Mouse (Mus musculus) forebrain, postnatal 0 days (tissue): ENCODE measurements around the gene Gabrb1. TPM values are rescaled to one million over a fixed set of nuclear protein-coding genes. Genes with fewer than 3 reads are reported as not detected.
"Not testable (repeated sequence)": the region's sequence is repeated elsewhere in the genome, so short reads cannot be mapped to it uniquely, and the experiment has no call there.

Experiments
- ATAC-seq: fragments of 200-750 bp; cut with Nextera tagmentation; 2 replicates; pipeline ENCODE4 v1.8.0; 2017; ENCODE audit warnings: mild to moderate bottlenecking, moderate library complexity
- DNase-seq: peaks from one replicate; pipeline ENCODE4 v3.0.0-alpha.2; 2015
- H3K27ac ChIP-seq: fragments of 300-500 bp; sonication (generic); 2 replicates; pipeline ENCODE4 v1.5.1; 2014; ENCODE audit warnings: low read depth, mild to moderate bottlenecking, antibody characterized with exemption, low read length, moderate library complexity, mixed read lengths
- H3K27me3 ChIP-seq: fragments of 300-500 bp; sonication (generic); 2 replicates; pipeline ENCODE4 v1.6.1; 2014; ENCODE audit warnings: mild to moderate bottlenecking, low read length, mixed read lengths; ENCODE audit not compliant: insufficient read depth
- H3K36me3 ChIP-seq: fragments of 300-500 bp; sonication (generic); 2 replicates; pipeline ENCODE4 v1.6.1; 2014; ENCODE audit warnings: mild to moderate bottlenecking, moderate library complexity; ENCODE audit not compliant: insufficient read depth
- H3K4me1 ChIP-seq: fragments of 300-500 bp; sonication (generic); 2 replicates; pipeline ENCODE4 v1.6.1; 2014; ENCODE audit warnings: antibody characterized with exemption; ENCODE audit not compliant: insufficient read depth
- H3K4me2 ChIP-seq: fragments of 300-500 bp; sonication (generic); 2 replicates; pipeline ENCODE4 v1.6.1; 2014; ENCODE audit warnings: low read depth, mild to moderate bottlenecking, moderate library complexity
- H3K4me3 ChIP-seq: fragments of 300-500 bp; sonication (generic); 2 replicates; pipeline ENCODE4 v1.5.1; 2014; ENCODE audit warnings: low read depth, low read length, mixed read lengths
- H3K9ac ChIP-seq: fragments of 300-500 bp; sonication (generic); 2 replicates; pipeline ENCODE4 v1.6.1; 2014; ENCODE audit warnings: mild to moderate bottlenecking
- H3K9me3 ChIP-seq: fragments of 300-500 bp; sonication (generic); 2 replicates; pipeline ENCODE4 v1.6.1; 2016; ENCODE audit warnings: low read length
- CTCF ChIP-seq: sonication (generic); IDR thresholded peaks from 2 replicates; pipeline ENCODE4 v1.5.1; 2016; ENCODE audit warnings: antibody characterized with exemption, control low read depth, low read depth
- WGBS: fragments of 180-500 bp; shearing (Covaris S2); extraction: QIAGEN DNeasy Blood & Tissue Kit; methylation state at CpG from one replicate; pipeline ENCODE4 v1.1.7; 2014; 5-methylcytosine and 5-hydroxymethylcytosine counted together
- polyA plus RNA-seq: library from polyadenylated mRNA; unstranded; fragments of >200 nt; fragmentation: Nextera tagmentation; extraction: Ambion mirVana; gene quantifications from 2 replicates; pipeline ENCODE4 v1.2.1, GENCODE M21; 2015
- total RNA-seq: library from RNA; depleted of rRNA; stranded (reverse); fragments of >200 nt; gene quantifications from 2 replicates; pipeline ENCODE4 v1.2.3, GENCODE M21; 2014

Gabrb1 gene
- total and polyA plus RNA-seq, 2 experiments from 2014 or later, result 19.9 to 42.0 TPM

DNA sequence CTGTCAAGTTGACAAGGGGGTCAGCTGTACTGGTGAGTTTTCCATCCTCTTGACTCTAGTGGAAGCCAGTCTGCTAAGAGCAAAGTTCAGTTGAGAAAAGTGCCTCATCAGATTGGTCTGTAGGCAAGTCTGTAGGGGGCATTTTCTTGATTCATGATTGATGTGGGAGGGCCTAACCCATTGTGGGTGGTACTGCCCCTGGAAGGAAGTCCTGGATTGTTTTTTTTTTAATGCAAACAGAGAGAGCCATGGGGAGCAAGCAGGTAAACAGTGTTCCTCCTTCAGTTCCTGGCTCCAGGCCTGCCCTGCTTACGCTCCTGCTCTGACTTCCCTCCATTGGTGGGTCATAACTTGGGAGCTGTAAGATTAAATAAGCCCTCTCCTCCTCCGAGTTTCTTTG, 476.0 kb downstream of the Gabrb1 start:
- H3K4me1 ChIP-seq, result no peaks in the 10 kb centered on the region
- H3K9me3 ChIP-seq, result no peaks in the 10 kb centered on the region
- no peak overlapping the region for H3K9ac ChIP-seq
- TF ChIP-seq CTCF, result no peak
- no peak overlapping the region for H3K4me3 ChIP-seq
- DNase-seq (no peak), ATAC-seq (no peak)
- 68% methylated on average over 2 of the region's 2 CpGs for WGBS
- no peaks in the 10 kb centered on the region for H3K27me3 ChIP-seq
- no peak overlapping the region for H3K27ac ChIP-seq
- no peaks in the 10 kb centered on the region for H3K36me3 ChIP-seq
- H3K4me2 ChIP-seq, result no peak overlapping the region

GRCm38 (mm10) chr5:72138256-72138655, 480.3 kb downstream of the Gabrb1 start:
- Histone ChIP-seq H3K36me3 (no peaks in the 10 kb centered on the region), H3K4me2 (no peak overlapping the region), H3K27ac (no peak overlapping the region), H3K27me3 (no peaks in the 10 kb centered on the region), H3K9ac (no peak overlapping the region), H3K4me1 (no peaks in the 10 kb centered on the region), H3K9me3 (no peaks in the 10 kb centered on the region), H3K4me3 (no peak overlapping the region)
- WGBS, result 69% methylated on average over 7 of the region's 7 CpGs
- DNase-seq, result no peak
- TF ChIP-seq CTCF, result no peak
- no peak for ATAC-seq

GRCm38 (mm10) chr5:72139619-72140018, 481.7 kb downstream of the Gabrb1 start:
- TF ChIP-seq CTCF, result no peak
- Histone ChIP-seq H3K36me3 (no peaks in the 10 kb centered on the region), H3K27me3 (no peaks in the 10 kb centered on the region), H3K4me3 (no peak overlapping the region), H3K4me2 (no peak overlapping the region), H3K4me1 (no peaks in the 10 kb centered on the region), H3K27ac (no peak overlapping the region), H3K9ac (no peak overlapping the region), H3K9me3 (no peaks in the 10 kb centered on the region)
- ATAC-seq (peak; percentile 27; the same call in 1 of the 2 replicates), DNase-seq (peak; percentile 34)
- 43% methylated on average over 1 of the region's 1 CpGs for WGBS

DNA sequence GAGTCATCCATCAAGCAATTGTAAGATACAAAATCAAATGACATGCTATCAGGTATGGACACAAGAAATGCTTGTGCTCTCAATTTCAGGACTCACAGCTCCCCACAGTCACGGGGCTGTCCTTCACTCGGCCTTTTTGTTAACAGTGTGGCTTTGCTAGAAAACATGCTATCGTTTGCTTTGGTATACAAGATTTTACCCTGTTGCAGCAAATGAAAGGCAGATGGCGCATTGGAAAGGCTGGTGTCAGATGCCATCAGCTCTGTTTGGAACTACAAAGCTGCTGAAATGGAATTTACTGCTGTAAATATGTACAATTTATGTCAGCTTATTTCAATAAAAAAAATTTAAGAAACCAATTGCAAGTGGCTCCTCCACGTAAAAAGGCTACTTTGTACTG, 490.8 kb downstream of the Gabrb1 start:
- no peak overlapping the region for H3K27ac ChIP-seq
- H3K27me3 ChIP-seq, result no peaks in the 10 kb centered on the region
- peak; percentile 57 for DNase-seq
- H3K9me3 ChIP-seq, result no peaks in the 10 kb centered on the region
- H3K4me2 ChIP-seq, result no peak overlapping the region
- H3K4me3 ChIP-seq, result no peak overlapping the region
- H3K9ac ChIP-seq, result no peak overlapping the region
- ATAC-seq, result peak; percentile 62; the same call in 1 of the 2 replicates
- 0 out of 2 replicates have a peak, but pooled peaks cover 5% of the 10 kb centered on the region for H3K4me1 ChIP-seq
- TF ChIP-seq CTCF, result peak; percentile 36; the same call in 1 of the 2 replicates
- WGBS, result 29% methylated on average over 5 of the region's 5 CpGs
- H3K36me3 ChIP-seq, result no peaks in the 10 kb centered on the region

GRCm38 (mm10) chr5:72150870-72151269, 493.0 kb downstream of the Gabrb1 start:
- Histone ChIP-seq H3K27me3 (no peaks in the 10 kb centered on the region), H3K4me1 (0 out of 2 replicates have a peak, but pooled peaks cover 5% of the 10 kb centered on the region), H3K9me3 (no peaks in the 10 kb centered on the region), H3K9ac (no peak overlapping the region), H3K4me2 (no peak overlapping the region), H3K27ac (no peak overlapping the region), H3K36me3 (no peaks in the 10 kb centered on the region), H3K4me3 (no peak overlapping the region)
- DNase-seq (no peak), ATAC-seq (no peak)
- no peak for TF ChIP-seq CTCF
- 98% methylated on average over 4 of the region's 5 CpGs for WGBS

GRCm38 (mm10) chr5:72155686-72156085, 497.8 kb downstream of the Gabrb1 start:
- WGBS, result 76% methylated on average over 3 of the region's 3 CpGs
- not testable (repeated sequence) for H3K4me3 ChIP-seq, H3K9me3 ChIP-seq, H3K27ac ChIP-seq, DNase-seq, H3K9ac ChIP-seq, ATAC-seq, H3K4me1 ChIP-seq, H3K4me2 ChIP-seq, H3K27me3 ChIP-seq
- 0 out of 2 replicates have a peak, but pooled peaks have one; percentile 11 for TF ChIP-seq CTCF
- H3K36me3 ChIP-seq, result peaks cover 23% of the 10 kb centered on the region

DNA sequence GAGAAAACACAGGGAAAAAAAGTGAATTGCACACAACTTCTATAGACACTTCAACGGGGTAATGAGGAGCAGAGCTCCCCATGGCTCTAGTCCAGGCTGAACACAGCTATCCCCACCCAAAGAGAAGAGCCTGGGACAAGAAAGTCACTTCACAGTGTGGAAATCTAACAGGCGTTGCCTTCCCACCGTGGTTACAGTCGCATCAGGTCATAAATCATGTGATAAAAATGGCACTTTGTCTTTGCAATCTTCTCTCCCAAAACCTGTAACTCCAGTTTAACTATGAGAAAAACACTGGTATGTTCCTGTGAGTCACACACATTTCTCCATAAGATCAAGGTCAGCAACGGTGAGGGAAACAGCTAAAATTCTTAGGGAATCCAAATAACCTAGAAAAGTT, 498.7 kb downstream of the Gabrb1 start:
- ATAC-seq (no peak), DNase-seq (no peak)
- H3K27ac ChIP-seq, result no peak overlapping the region
- no peaks in the 10 kb centered on the region for H3K4me1 ChIP-seq
- no peak for TF ChIP-seq CTCF
- H3K9me3 ChIP-seq, result no peaks in the 10 kb centered on the region
- no peak overlapping the region for H3K4me3 ChIP-seq
- no peak overlapping the region for H3K4me2 ChIP-seq
- H3K9ac ChIP-seq, result no peak overlapping the region
- no peaks in the 10 kb centered on the region for H3K27me3 ChIP-seq
- peaks cover 30% of the 10 kb centered on the region for H3K36me3 ChIP-seq
- WGBS, result 95% methylated on average over 5 of the region's 5 CpGs

- Histone ChIP-seq H3K4me1 (no peaks in the 10 kb centered on the region), H3K4me2 (no peak overlapping the region), H3K36me3 (peaks cover 41% of the 10 kb centered on the region), H3K27me3 (no peaks in the 10 kb centered on the region), H3K9ac (no peak overlapping the region), H3K9me3 (no peaks in the 10 kb centered on the region), H3K27ac (no peak overlapping the region), H3K4me3 (no peak overlapping the region)
- ATAC-seq (no peak), DNase-seq (no peak)
- 93% methylated on average over 12 of the region's 12 CpGs for WGBS
- no peak for TF ChIP-seq CTCF
Measured at GRCm38 (mm10) chr5:72158667-72159066, 500.8 kb downstream of the Gabrb1 start.
